Mouse (Mus musculus) neural tube, embryonic 14.5 days (tissue): Measurements from ENCODE around the gene Vps45. TPM values are rescaled to one million over a fixed set of nuclear protein-coding genes. Genes with fewer than 3 reads are reported as not detected.
"Not testable (repeated sequence)": the region's sequence is repeated elsewhere in the genome, so short reads cannot be mapped to it uniquely, and the experiment has no call there.

Experiments used
- ATAC-seq: fragments of 200-750 bp; cut with Nextera tagmentation; 2 replicates; pipeline ENCODE4 v1.8.0; 2017; ENCODE audit warnings: low read depth, mild to moderate bottlenecking, moderate TSS enrichment, moderate library complexity
- H3K27ac ChIP-seq: fragments of 300-500 bp; sonication (generic); 2 replicates; pipeline ENCODE4 v1.5.1; 2014; ENCODE audit warnings: low read depth, mild to moderate bottlenecking, control low read depth, low read length, moderate library complexity, mixed read lengths
- H3K27me3 ChIP-seq: fragments of 300-500 bp; sonication (generic); 2 replicates; pipeline ENCODE4 v1.6.1; 2014; ENCODE audit warnings: low read length; ENCODE audit not compliant: control insufficient read depth, insufficient read depth
- H3K36me3 ChIP-seq: fragments of 300-500 bp; sonication (generic); 2 replicates; pipeline ENCODE4 v1.6.1; 2014; ENCODE audit warnings: low read length, mixed read lengths; ENCODE audit not compliant: control insufficient read depth, insufficient read depth
- H3K4me1 ChIP-seq: fragments of 300-500 bp; sonication (generic); 2 replicates; pipeline ENCODE4 v1.6.1; 2014; ENCODE audit warnings: low read length; ENCODE audit not compliant: control insufficient read depth, insufficient read depth
- H3K4me2 ChIP-seq: fragments of 300-500 bp; sonication (generic); 2 replicates; pipeline ENCODE4 v1.6.1; 2014; ENCODE audit warnings: mild to moderate bottlenecking, low read depth, low read length, control low read depth
- H3K4me3 ChIP-seq: fragments of 300-500 bp; sonication (generic); 2 replicates; pipeline ENCODE4 v1.5.1; 2014; ENCODE audit warnings: low read depth, low read length, control low read depth, mixed read lengths
- H3K9ac ChIP-seq: fragments of 300-500 bp; sonication (generic); replicated peaks from 2 replicates; pipeline ENCODE4 v1.6.1; 2014; ENCODE audit warnings: low read depth, mild to moderate bottlenecking, control low read depth, low read length, mixed read lengths
- H3K9me3 ChIP-seq: fragments of 300-500 bp; sonication (generic); 2 replicates; pipeline ENCODE4 v1.6.1; 2016; ENCODE audit warnings: low read length; ENCODE audit not compliant: control insufficient read depth
- WGBS: fragments of 180-500 bp; shearing (Covaris S2); extraction: QIAGEN DNeasy Blood & Tissue Kit; methylation state at CpG from one replicate; pipeline ENCODE4 v1.1.7; 2014; 5-methylcytosine and 5-hydroxymethylcytosine counted together
- polyA plus RNA-seq: library from polyadenylated mRNA; unstranded; fragments of >200 nt; fragmentation: Nextera tagmentation; extraction: Ambion mirVana; gene quantifications from 2 replicates; pipeline ENCODE4 v1.2.1, GENCODE M21; 2014

Vps45 gene
- polyA plus RNA-seq, 1 experiment from 2014 or later, result 45.6 TPM

DNA sequence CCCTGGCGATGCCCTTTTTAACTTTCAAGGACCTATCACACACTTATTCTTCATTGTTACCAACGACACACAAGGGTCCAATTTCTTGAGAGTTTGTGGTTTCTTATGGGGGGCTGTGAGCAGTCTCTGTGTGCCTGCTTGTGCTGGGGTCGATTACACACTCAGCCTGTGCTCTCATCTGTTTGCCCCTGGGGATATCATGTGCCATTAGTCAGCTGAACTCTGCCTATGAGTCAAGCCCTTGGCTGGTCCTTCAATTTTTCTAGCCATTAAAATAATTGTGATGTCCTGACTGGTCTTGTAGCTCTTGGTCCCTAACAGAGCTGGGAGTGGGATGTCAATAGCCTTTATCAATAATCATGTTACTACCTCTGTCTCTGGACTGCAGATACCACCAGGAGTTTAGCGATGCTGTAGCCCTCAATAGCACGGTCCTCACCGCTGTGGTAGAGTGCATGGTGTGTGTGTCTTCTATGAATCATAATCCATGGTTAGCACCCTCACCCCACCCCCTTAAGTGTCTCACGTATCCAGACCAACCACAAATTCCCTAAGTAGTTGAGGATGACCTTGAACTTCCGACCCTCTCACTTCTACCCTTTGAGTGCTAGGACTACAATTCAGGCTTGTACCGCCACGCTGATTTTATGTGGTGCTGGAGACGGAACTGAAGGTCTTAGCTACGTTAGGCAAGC, 77.8 kb downstream of the Vps45 start:
- H3K36me3 ChIP-seq, result no peaks in the 10 kb centered on the region
- H3K27me3 ChIP-seq, result no peaks in the 10 kb centered on the region
- ATAC-seq, result no peak
- no peaks in the 10 kb centered on the region for H3K9me3 ChIP-seq
- H3K4me1 ChIP-seq, result peaks cover 5% of the 10 kb centered on the region; the same call in 1 of the 2 replicates
- 84% methylated on average over 12 of the region's 12 CpGs for WGBS
- H3K4me2 ChIP-seq, result no peak overlapping the region
- H3K4me3 ChIP-seq, result no peak overlapping the region
- H3K9ac ChIP-seq, result no peak overlapping the region
- H3K27ac ChIP-seq, result no peak overlapping the region

DNA sequence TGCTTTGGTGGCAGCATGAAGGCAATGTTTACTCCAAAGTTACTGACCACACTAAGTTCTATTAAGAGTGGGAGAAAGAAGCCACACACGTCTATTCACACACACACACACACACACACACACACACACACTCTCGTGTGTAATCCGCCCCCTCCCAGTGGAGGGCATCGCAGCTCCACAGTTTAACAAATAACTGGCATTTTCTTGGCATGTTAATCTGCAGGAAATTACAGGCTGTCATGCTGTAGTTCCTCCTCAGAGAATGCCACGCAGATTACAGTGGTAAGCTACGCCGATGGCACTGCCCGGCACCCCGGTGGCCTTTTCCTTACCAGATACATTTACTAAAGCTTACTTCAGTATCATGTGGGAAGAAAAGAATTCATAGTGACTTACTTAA, 80.0 kb downstream of the Vps45 start:
- no peaks in the 10 kb centered on the region for H3K36me3 ChIP-seq
- 78% methylated on average over 9 of the region's 9 CpGs for WGBS
- H3K4me3 ChIP-seq, result no peak overlapping the region
- ATAC-seq, result no peak
- H3K27ac ChIP-seq, result no peak overlapping the region
- no peaks in the 10 kb centered on the region for H3K27me3 ChIP-seq
- no peak overlapping the region for H3K9ac ChIP-seq
- no peaks in the 10 kb centered on the region for H3K4me1 ChIP-seq
- H3K4me2 ChIP-seq, result no peak overlapping the region
- H3K9me3 ChIP-seq, result no peaks in the 10 kb centered on the region

DNA sequence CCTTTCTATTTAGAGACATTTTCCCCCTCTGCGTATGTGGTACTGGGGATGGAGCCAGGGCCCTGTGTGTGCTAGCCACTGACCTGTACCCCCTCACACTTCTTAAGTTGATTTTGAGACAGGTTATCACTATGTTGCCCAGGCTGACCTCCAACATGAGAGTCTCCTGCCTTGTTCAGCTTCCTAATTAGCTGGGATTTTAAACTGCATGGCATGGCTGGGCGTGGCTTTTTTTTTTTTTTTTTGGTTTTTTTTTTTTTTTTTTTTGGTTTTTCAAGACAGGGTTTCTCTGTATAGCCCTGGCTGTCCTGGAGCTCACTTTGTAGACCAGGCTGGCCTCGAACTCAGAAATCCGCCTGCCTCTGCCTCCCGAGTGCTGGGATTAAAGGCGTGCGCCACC, 80.7 kb downstream of the Vps45 start:
- 97% methylated on average over 6 of the region's 7 CpGs for WGBS
- not testable (repeated sequence) for H3K27me3 ChIP-seq, H3K4me2 ChIP-seq, H3K36me3 ChIP-seq, H3K9ac ChIP-seq, H3K4me1 ChIP-seq, ATAC-seq, H3K27ac ChIP-seq, H3K4me3 ChIP-seq, H3K9me3 ChIP-seq

DNA sequence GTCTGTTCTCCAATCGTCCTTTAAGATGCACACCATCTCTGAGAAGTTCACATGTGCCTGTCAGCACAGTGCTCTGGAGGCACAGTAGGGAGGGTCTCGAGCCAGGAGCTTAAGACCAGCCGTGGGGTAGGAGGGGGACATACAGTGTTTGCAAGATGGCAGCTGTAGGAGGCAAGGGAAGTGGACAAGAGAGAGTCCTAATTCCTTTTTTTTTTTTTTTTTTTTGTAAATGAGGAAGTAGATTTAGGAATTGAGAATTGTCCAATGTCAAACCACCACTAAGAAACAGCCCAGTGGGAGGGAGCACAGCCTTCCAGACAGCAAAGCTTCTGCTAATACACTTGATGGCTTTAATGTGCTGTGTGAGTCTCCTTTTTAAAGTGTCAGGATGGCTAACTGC, 81.2 kb downstream of the Vps45 start:
- Histone ChIP-seq H3K27me3 (no peaks in the 10 kb centered on the region), H3K36me3 (no peaks in the 10 kb centered on the region), H3K4me2 (no peak overlapping the region), H3K9ac (no peak overlapping the region), H3K4me1 (no peaks in the 10 kb centered on the region), H3K4me3 (no peak overlapping the region), H3K9me3 (no peaks in the 10 kb centered on the region), H3K27ac (no peak overlapping the region)
- WGBS, result 69% methylated on average over 3 of the region's 3 CpGs
- ATAC-seq, result no peak

DNA sequence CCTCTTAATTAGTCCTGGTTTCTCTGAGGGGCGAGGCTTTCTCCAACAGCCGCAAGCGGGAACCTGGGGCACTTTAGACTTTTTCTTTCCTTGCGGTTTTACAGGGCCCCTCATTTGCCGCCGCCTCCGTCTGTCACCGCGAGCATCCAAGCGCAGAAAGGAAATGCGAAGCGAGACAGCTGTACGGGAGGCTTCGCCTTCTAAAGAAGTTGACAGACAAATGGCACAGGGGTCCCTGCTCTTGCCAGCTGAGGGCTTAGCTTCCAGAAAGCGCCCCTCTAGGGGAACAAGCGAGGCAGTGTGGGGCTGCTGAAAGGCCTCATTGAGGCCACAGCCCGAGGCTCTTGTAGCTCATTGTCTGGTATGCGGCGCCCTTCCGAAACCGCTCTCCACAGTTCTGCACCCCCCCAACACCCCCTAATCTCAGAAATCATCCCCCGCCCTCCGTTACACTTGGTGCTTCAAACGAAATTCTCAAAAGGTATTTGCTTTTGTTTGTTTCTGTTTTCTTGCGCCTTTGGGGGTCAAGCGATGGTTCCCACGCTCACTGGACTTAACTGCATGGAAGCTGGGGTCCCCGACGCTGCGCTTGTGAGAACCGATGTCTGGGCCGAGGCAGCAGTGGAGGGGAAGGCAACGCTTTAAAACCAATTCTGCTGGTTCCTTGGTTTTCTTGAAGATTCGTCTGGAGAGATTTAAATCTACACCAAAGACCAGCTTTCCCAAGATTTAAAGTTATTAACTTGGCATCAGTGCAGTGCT, 85.2 kb downstream of the Vps45 start:
- peak overlapping the region; percentile 45 for H3K4me2 ChIP-seq
- peak overlapping the region; percentile 4 for H3K4me3 ChIP-seq
- WGBS, result 2% methylated on average over 34 of the region's 34 CpGs
- H3K27me3 ChIP-seq, result no peaks in the 10 kb centered on the region
- ATAC-seq, result peak; percentile 96
- no peaks in the 10 kb centered on the region for H3K36me3 ChIP-seq
- peak overlapping the region; percentile 78 for H3K27ac ChIP-seq
- peak overlapping the region; percentile 39; the same call in 1 of the 2 replicates for H3K9ac ChIP-seq
- H3K4me1 ChIP-seq, result no peaks in the 10 kb centered on the region
- H3K9me3 ChIP-seq, result no peaks in the 10 kb centered on the region

DNA sequence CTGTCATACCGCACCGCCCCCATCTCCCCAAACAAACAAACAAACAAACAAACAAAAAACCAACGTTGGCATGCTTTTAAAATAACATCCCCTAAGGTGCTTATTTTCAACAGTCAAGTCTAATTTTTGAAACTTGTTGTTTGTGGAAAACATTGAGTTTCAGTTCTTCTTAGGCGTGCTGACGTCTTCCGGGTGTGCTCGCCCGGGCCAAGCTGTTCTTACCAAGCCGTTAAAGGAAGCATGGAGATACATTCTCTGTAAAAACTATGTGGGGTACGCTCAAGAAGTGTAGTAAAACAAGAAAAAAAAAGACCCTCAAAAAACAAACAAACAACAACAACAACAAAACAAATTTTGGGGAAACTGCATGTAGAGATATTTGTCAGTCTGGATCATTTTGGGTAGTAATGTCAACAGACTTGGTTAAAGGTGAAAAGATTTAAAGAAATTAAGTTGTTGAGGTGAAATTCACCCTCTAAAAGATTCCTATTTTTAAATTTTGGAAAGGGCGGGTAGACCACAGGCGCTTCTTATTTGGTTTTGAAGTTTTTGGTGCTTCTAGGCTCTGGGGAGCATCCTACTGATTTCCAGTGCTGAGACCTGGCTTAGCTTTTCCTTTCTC, 85.9 kb downstream of the Vps45 start:
- Histone ChIP-seq H3K9ac (0 out of 2 replicates have a peak overlapping the region, but pooled peaks have one; percentile 39), H3K4me3 (peak overlapping the region; percentile 4; the same call in 1 of the 2 replicates), H3K27me3 (no peaks in the 10 kb centered on the region), H3K36me3 (no peaks in the 10 kb centered on the region), H3K27ac (peak overlapping the region; percentile 50; the same call in 1 of the 2 replicates), H3K4me1 (no peaks in the 10 kb centered on the region), H3K4me2 (peak overlapping the region; percentile 45), H3K9me3 (no peaks in the 10 kb centered on the region)
- no peak for ATAC-seq
- WGBS, result 68% methylated on average over 12 of the region's 12 CpGs

DNA sequence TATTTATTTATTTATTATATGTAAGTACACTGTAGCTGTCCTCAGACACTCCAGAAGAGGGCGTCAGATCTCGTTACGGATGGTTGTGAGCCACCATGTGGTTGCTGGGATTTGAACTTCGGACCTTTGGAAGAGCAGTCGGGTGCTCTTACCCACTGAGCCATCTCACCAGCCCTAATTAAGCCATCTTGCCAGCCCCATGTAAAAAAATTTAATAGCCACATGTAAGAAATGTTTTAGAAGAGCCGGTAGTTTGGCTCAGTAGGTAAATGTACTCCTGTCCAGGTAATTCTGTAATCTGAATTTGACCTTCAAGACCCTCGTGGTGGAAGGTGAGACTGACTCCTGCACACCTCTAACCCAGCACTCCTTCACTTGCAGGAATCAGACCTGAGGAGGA, 87.6 kb downstream of the Vps45 start:
- not testable (repeated sequence) for H3K4me2 ChIP-seq, H3K4me1 ChIP-seq, H3K9me3 ChIP-seq, H3K27ac ChIP-seq, H3K9ac ChIP-seq, ATAC-seq, H3K27me3 ChIP-seq, H3K4me3 ChIP-seq, H3K36me3 ChIP-seq
- 56% methylated on average over 7 of the region's 7 CpGs for WGBS

DNA sequence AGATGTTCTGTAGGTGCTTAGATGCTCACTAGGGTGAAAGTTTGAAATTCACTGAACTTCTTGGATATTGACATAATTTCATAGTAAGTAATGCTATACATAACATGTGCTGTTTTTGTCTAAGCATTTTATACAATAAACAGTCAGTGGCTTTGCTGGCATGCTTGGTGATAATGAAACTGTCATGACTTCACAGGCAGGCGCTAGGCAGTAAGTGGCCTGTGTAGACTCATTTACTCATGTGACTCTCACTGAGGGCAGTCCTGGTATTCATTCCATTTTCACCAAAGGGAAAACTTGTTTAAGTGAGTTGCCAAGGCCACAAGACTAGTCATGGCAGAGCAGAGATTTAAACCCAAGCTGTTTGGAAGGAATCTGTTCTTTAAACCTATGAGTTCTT, 89.0 kb downstream of the Vps45 start:
- Histone ChIP-seq H3K36me3 (no peaks in the 10 kb centered on the region), H3K4me3 (no peak overlapping the region), H3K4me1 (peaks cover 2% of the 10 kb centered on the region; the same call in 1 of the 2 replicates), H3K9me3 (no peaks in the 10 kb centered on the region), H3K27ac (no peak overlapping the region), H3K27me3 (no peaks in the 10 kb centered on the region), H3K4me2 (no peak overlapping the region), H3K9ac (no peak overlapping the region)
- no peak for ATAC-seq
- 86% methylated on average over 1 of the region's 1 CpGs for WGBS
